Mouse (Mus musculus): ENCODE measurements around the gene Inha.

Gene Inha

GRCm38 (mm10) chr1:75490785-75491551 is 15.9 kb upstream of the Inha start:
- no peak for DNase-seq (ENCODE audit: low spot score)

GRCm38 (mm10) chr1:75492579-75493170 is 14.2 kb upstream of the Inha start:
- DNase-seq (ENCODE audit: low spot score) = no peak

GRCm38 (mm10) chr1:75494878-75495548 is 11.9 kb upstream of the Inha start:
- DNase-seq (ENCODE audit: low spot score) = no peak

- no peak for DNase-seq (ENCODE audit: low spot score)
Measured at GRCm38 (mm10) chr1:75498897-75499296, 8.0 kb upstream of the Inha start.

- no peak for DNase-seq (ENCODE audit: low spot score)
Measured at GRCm38 (mm10) chr1:75499441-75499840, 7.4 kb upstream of the Inha start.

- no peak for DNase-seq (ENCODE audit: low spot score)
Measured at GRCm38 (mm10) chr1:75501905-75502304, 5.0 kb upstream of the Inha start.

GRCm38 (mm10) chr1:75502945-75503650 is 3.8 kb upstream of the Inha start:
- DNase-seq (ENCODE audit: low spot score) = no peak

- DNase-seq (ENCODE audit: low spot score) = no peak
Measured at GRCm38 (mm10) chr1:75503651-75503980, 3.3 kb upstream of the Inha start.

GRCm38 (mm10) chr1:75504256-75505045 is 2.4 kb upstream of the Inha start:
- no peak for DNase-seq (ENCODE audit: low spot score)

GRCm38 (mm10) chr1:75505159-75505955 is 1.5 kb upstream of the Inha start:
- DNase-seq (ENCODE audit: low spot score) = peak; percentile 45

- peak; percentile 80 for DNase-seq (ENCODE audit: low spot score)
Measured at GRCm38 (mm10) chr1:75505956-75506831, 683 bp upstream of the Inha start, which contains the start of gene Obsl1. Obsl1 (minus strand) TSS chr1:75506452.

GRCm38 (mm10) chr1:75509586-75509985 is 2.7 kb downstream of the Inha start:
- DNase-seq (ENCODE audit: low spot score) = no peak

GRCm38 (mm10) chr1:75510154-75510553 is 3.3 kb downstream of the Inha start:
- no peak for DNase-seq (ENCODE audit: low spot score)

GRCm38 (mm10) chr1:75511437-75512210 is 4.7 kb downstream of the Inha start:
- DNase-seq (ENCODE audit: low spot score) = no peak

- no peak for DNase-seq (ENCODE audit: low spot score)
Measured at GRCm38 (mm10) chr1:75512550-75512949, 5.7 kb downstream of the Inha start.

- no peak for DNase-seq (ENCODE audit: low spot score)
Measured at GRCm38 (mm10) chr1:75516703-75517380, 10.0 kb downstream of the Inha start.

GRCm38 (mm10) chr1:75517984-75518383 is 11.1 kb downstream of the Inha start:
- no peak for DNase-seq (ENCODE audit: low spot score)

GRCm38 (mm10) chr1:75518427-75518826 is 11.6 kb downstream of the Inha start:
- no peak for DNase-seq (ENCODE audit: low spot score)

- DNase-seq (ENCODE audit: low spot score) = no peak
Measured at GRCm38 (mm10) chr1:75519576-75519975, 12.7 kb downstream of the Inha start.
